Mouse (Mus musculus) brain, embryonic 14.5 days (tissue): ENCODE measurements around the gene Fam57b.

Experiments
- CTCF ChIP-seq: fragments of 200-500 bp; IDR thresholded peaks from 2 replicates; pipeline ENCODE4 v1.5.1; 2012; ENCODE audit warnings: inconsistent platforms, mild to moderate bottlenecking, moderate library complexity, borderline replicate concordance; ENCODE audit not compliant: insufficient read depth, insufficient read length; ENCODE audit errors: extremely low read depth
- POLR2A ChIP-seq: fragments of 200-500 bp; IDR thresholded peaks from 2 replicates; pipeline ENCODE4 v1.6.1; 2012; ENCODE audit warnings: mild to moderate bottlenecking, inconsistent platforms, borderline replicate concordance; ENCODE audit not compliant: poor library complexity, insufficient read depth, insufficient read length, severe bottlenecking; ENCODE audit errors: extremely low read depth

DNA sequence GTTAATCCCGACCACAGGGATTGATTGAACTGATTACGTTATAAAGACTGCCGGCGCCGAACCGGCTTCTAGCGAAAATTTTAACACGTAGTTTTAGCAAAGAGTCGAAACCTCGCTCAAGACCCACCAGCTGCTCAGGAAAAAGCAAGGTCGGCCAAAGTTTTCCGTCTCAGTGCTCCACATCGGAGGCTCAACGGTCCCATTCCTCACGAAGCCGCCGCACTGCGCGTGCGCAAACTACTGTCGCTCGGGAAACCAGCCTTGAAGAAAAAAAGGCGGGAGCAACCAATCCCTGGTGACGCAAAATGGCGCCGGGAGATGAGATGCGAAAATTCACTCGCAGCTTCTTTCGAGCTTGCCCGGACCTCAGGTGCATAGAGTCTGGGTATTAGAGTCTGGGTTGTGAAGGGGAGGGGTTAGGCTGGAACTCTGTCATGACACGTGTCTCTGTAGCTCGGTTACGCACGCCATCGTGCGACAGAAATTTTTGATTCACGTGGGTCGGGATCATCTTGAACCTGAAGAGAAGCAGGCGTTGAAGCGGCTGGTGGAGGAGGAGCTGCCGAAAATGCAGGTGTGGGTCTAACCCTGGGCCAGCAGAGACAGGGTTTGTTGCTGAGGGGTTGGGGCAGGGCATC lies 64.8 kb downstream of the Fam57b start, which contains the start of gene Ino80e:
- TF ChIP-seq POLR2A, result peak; percentile 35; the same call in 1 of the 2 replicates
- TF ChIP-seq CTCF, result no peak
